Comparison of ENCODE assay signal across 18 mouse cellular contexts in genomic region chr6:120799581-120800041, GRCm38 (mm10). TPM values are rescaled to one million over a fixed set of nuclear protein-coding genes. Genes with fewer than 3 reads are reported as not detected.
DNase-seq lines count a peak whose midpoint lies in the region; ATAC-seq and TF ChIP-seq lines count a peak whose summit lies in the region.
"Had no signal": no experiment of that assay in that cellular context is flagged by ENCODE, and none has a peak within 500 bp of the region (broad histone marks: within the 10 kb centered on the region; RNA-seq: fewer than 3 reads in every experiment).

No protein-coding gene starts in this region.

- no peak for DNase-seq in layer of hippocampus, adult 2 months (ENCODE audit: low spot score in 2 of 2)
- DNase-seq in layer of hippocampus, postnatal 10 days (ENCODE audit: low spot score in 2 of 2) = no peak
- DNase-seq in 3T3-L1 (ENCODE audit: low read depth, low spot score) = peak; percentile 38
- DNase-seq in CD8-positive naive resting alpha-beta T cell, adult 2 months (ENCODE audit: low read depth in 2 of 2, low spot score in 2 of 2) = peak; percentile 16 to 41
- DNase-seq in cerebellum, adult 2 months = no peak
- DNase-seq: cerebellum, adult 9-10 months; heart, adult 11 months; kidney, adult 11 months; kidney, postnatal 25 days; left cerebral cortex, postnatal 4 days; lung, postnatal 10 days; retina, postnatal 1 day; spleen, adult 18-20 months had no signal

- no peaks in the 10 kb centered on the region for H3K4me1 ChIP-seq in intestine, postnatal 0 days (replicated peaks; ENCODE audit: control insufficient read depth, insufficient read depth, low read length)
- no peaks in the 10 kb centered on the region for H3K4me1 ChIP-seq in neural tube, embryonic 15.5 days
- H3K4me1 ChIP-seq in cerebellum, adult 2 months (ENCODE audit: control insufficient read depth, insufficient read depth, low read length) = peaks cover 32% of the 10 kb centered on the region
- H3K4me1 ChIP-seq: hindbrain, embryonic 12.5 days had no signal

- H3K9me3 ChIP-seq in intestine, postnatal 0 days (ENCODE audit: control insufficient read depth) = no peaks in the 10 kb centered on the region
- H3K9me3 ChIP-seq in neural tube, embryonic 15.5 days (replicated peaks) = no peaks in the 10 kb centered on the region
- H3K9me3 ChIP-seq: hindbrain, embryonic 12.5 days had no signal

- TF ChIP-seq POLR2A in cerebellum, adult 2 months (IDR thresholded peaks at IDR 0.05; ENCODE audit: borderline replicate concordance, insufficient read depth, low read length) = no peak

- no peak overlapping the region for H3K4me3 ChIP-seq in layer of hippocampus, adult 2 months
- H3K4me3 ChIP-seq in intestine, postnatal 0 days (ENCODE audit: low read depth, low read length) = no peak overlapping the region
- H3K4me3 ChIP-seq in neural tube, embryonic 15.5 days (replicated peaks) = no peak overlapping the region
- no peak overlapping the region for H3K4me3 ChIP-seq in cerebellum, adult 2 months (replicated peaks; ENCODE audit: insufficient read depth, low read depth, low read length)
- H3K4me3 ChIP-seq: hindbrain, embryonic 12.5 days had no signal

- TF ChIP-seq CTCF in layer of hippocampus, adult 2 months (conservative IDR thresholded peaks at IDR 0.05) = no peak
- no peak for TF ChIP-seq CTCF in intestine, postnatal 0 days (IDR thresholded peaks at IDR 0.05; ENCODE audit: low read depth)
- no peak for TF ChIP-seq CTCF in cerebellum, adult 2 months (IDR thresholded peaks at IDR 0.05; ENCODE audit: borderline replicate concordance, insufficient read depth, low read depth, low read length)

- 89% methylated on average over 4 of the region's 4 CpGs for WGBS in intestine, postnatal 0 days
- WGBS in neural tube, embryonic 15.5 days = 96% methylated on average over 4 of the region's 4 CpGs
- WGBS in cerebellum, adult 2 months = 87% methylated on average over 4 of the region's 4 CpGs

- H3K36me3 ChIP-seq in intestine, postnatal 0 days (ENCODE audit: control insufficient read depth, insufficient read depth) = peaks cover 100% of the 10 kb centered on the region
- H3K36me3 ChIP-seq in neural tube, embryonic 15.5 days = peaks cover 99% of the 10 kb centered on the region

- H3K27ac ChIP-seq in layer of hippocampus, adult 2 months = peak overlapping the region; percentile 50
- H3K27ac ChIP-seq in intestine, postnatal 0 days (ENCODE audit: low read depth, low read length) = no peak overlapping the region
- no peak overlapping the region for H3K27ac ChIP-seq in neural tube, embryonic 15.5 days (replicated peaks)
- H3K27ac ChIP-seq in cerebellum, adult 2 months (ENCODE audit: insufficient read depth, low read length) = no peak overlapping the region
- H3K27ac ChIP-seq: hindbrain, embryonic 12.5 days; liver, embryonic 14.5 days had no signal

- peak; percentile 26; the same call in 1 of the 2 replicates for ATAC-seq in granulocyte monocyte progenitor cell, adult 5-6 weeks (replicated peaks; ENCODE audit: poor library complexity, severe bottlenecking)
- no peak for ATAC-seq in intestine, postnatal 0 days
- no peak for ATAC-seq in neural tube, embryonic 15.5 days (ENCODE audit: low FRiP score)

- H3K9ac ChIP-seq in intestine, postnatal 0 days (ENCODE audit: low read depth, low read length) = no peak overlapping the region
- H3K9ac ChIP-seq in neural tube, embryonic 15.5 days (replicated peaks) = no peak overlapping the region
- H3K9ac ChIP-seq: hindbrain, embryonic 12.5 days; liver, embryonic 14.5 days had no signal

- H3K4me2 ChIP-seq in intestine, postnatal 0 days (replicated peaks; ENCODE audit: low read depth) = no peak overlapping the region
- no peak overlapping the region for H3K4me2 ChIP-seq in neural tube, embryonic 15.5 days
- H3K4me2 ChIP-seq: hindbrain, embryonic 12.5 days had no signal

- no peaks in the 10 kb centered on the region for H3K27me3 ChIP-seq in intestine, postnatal 0 days (replicated peaks; ENCODE audit: control insufficient read depth, insufficient read depth, low read length)
- H3K27me3 ChIP-seq in neural tube, embryonic 15.5 days (replicated peaks) = no peaks in the 10 kb centered on the region
- H3K27me3 ChIP-seq in cerebellum, adult 2 months (ENCODE audit: control insufficient read depth, insufficient read depth, low read length) = no peaks in the 10 kb centered on the region
- H3K27me3 ChIP-seq: hindbrain, embryonic 12.5 days had no signal

RNA-seq across cellular contexts. Expression of gene Atp6v1e1, which starts 23.0 kb away (rescaled TPM):
- total RNA-seq in layer of hippocampus, adult 2 months (2021) = 100 to 1,000 TPM; 467 to 509 TPM
- 100 to 1,000 TPM; 355 to 367 TPM for total RNA-seq in layer of hippocampus, postnatal 10 days (2021)
- total RNA-seq in granulocyte monocyte progenitor cell, adult 5-6 weeks (2014; fragmentation: Nextera tagmentation) = 118 and 138 TPM in 2 replicates
- total RNA-seq in granulocyte monocyte progenitor cell, adult 5-6 weeks (2017) = 128 and 131 TPM in 2 replicates
- polyA plus RNA-seq in intestine, postnatal 0 days (2015; fragmentation: Nextera tagmentation; extraction: Ambion mirVana) = 297 and 300 TPM in 2 replicates
- polyA plus RNA-seq in neural tube, embryonic 15.5 days (2015; fragmentation: Nextera tagmentation; extraction: Ambion mirVana) = 283 and 326 TPM in 2 replicates
- 528 and 558 TPM in 2 replicates for polyA plus RNA-seq in cerebellum, adult 2 months (2012; rRNA removed)

RNA-seq across cellular contexts. Expression of gene Slc25a18, which starts 26.2 kb away (rescaled TPM):
- total RNA-seq in layer of hippocampus, adult 2 months (2021) = 10 to 100 TPM; 57.4 to 61.9 TPM
- 10 to 100 TPM; 42.8 to 46.3 TPM for total RNA-seq in layer of hippocampus, postnatal 10 days (2021)
- not detected in 2 replicates for total RNA-seq in granulocyte monocyte progenitor cell, adult 5-6 weeks (2014; fragmentation: Nextera tagmentation)
- not detected in 2 replicates for total RNA-seq in granulocyte monocyte progenitor cell, adult 5-6 weeks (2017)
- not detected in 2 replicates for polyA plus RNA-seq in intestine, postnatal 0 days (2015; fragmentation: Nextera tagmentation; extraction: Ambion mirVana)
- 22.1 and 22.5 TPM in 2 replicates for polyA plus RNA-seq in neural tube, embryonic 15.5 days (2015; fragmentation: Nextera tagmentation; extraction: Ambion mirVana)
- polyA plus RNA-seq in cerebellum, adult 2 months (2012; rRNA removed) = 102 and 113 TPM in 2 replicates

RNA-seq across cellular contexts. Expression of gene Bcl2l13, which starts 36.4 kb away (rescaled TPM):
- total RNA-seq in layer of hippocampus, adult 2 months (2021) = 10 to 100 TPM; 36.8 to 47.3 TPM
- total RNA-seq in layer of hippocampus, postnatal 10 days (2021) = 10 to 100 TPM; 45.1 to 52.0 TPM
- 27.9 and 36.8 TPM in 2 replicates for total RNA-seq in granulocyte monocyte progenitor cell, adult 5-6 weeks (2014; fragmentation: Nextera tagmentation)
- 18.7 and 27.6 TPM in 2 replicates for total RNA-seq in granulocyte monocyte progenitor cell, adult 5-6 weeks (2017)
- polyA plus RNA-seq in intestine, postnatal 0 days (2015; fragmentation: Nextera tagmentation; extraction: Ambion mirVana) = 9.4 and 9.9 TPM in 2 replicates
- polyA plus RNA-seq in neural tube, embryonic 15.5 days (2015; fragmentation: Nextera tagmentation; extraction: Ambion mirVana) = 22.6 and 28.4 TPM in 2 replicates
- polyA plus RNA-seq in cerebellum, adult 2 months (2012; rRNA removed) = 24.0 and 25.0 TPM in 2 replicates

Comparison
In these comparisons a context has a peak if more than half of its experiments do, and no peak if none do; other contexts are left out.
1. DNase-seq: peak in 3T3-L1 (single experiment) and CD8-positive naive resting alpha-beta T cell, adult 2 months (2 of 2); none in layer of hippocampus, adult 2 months (0 of 2), layer of hippocampus, postnatal 10 days (0 of 2) and cerebellum, adult 2 months (0 of 2).
2. RNA of gene Slc25a18, which starts 26.2 kb away (total RNA-seq): 57.4 to 61.9 TPM in layer of hippocampus, adult 2 months and 42.8 to 46.3 TPM in layer of hippocampus, postnatal 10 days; not detected in granulocyte monocyte progenitor cell, adult 5-6 weeks; every median in the first group is over 10 times any median in the second.